Mouse (Mus musculus) layer of hippocampus, postnatal 25 days (tissue): Measurements from ENCODE around the gene Pigp. TPM values are rescaled to one million over a fixed set of nuclear protein-coding genes. Genes with fewer than 3 reads are reported as not detected.
"Not testable (repeated sequence)": the region's sequence is repeated elsewhere in the genome, so short reads cannot be mapped to it uniquely, and the experiment has no call there.

Experiments
- DNase-seq, 2 experiments: peaks; one replicate each; pipeline ENCODE4 v3.0.0; 2022; ENCODE audit warnings: mixed read lengths in 2 of 2, low spot score in 1 of 2; ENCODE audit errors: extremely low spot score in 1 of 2
- total RNA-seq, 2 experiments: library from RNA; stranded (reverse); gene quantifications; 2 replicates each; pipeline ENCODE4 v1.2.3; 2021

The Pigp gene
- total RNA-seq, 2 experiments from 2014 or later, result 40.2 to 40.9 TPM

GRCm38 (mm10) chr16:94360578-94361350 is 10.9 kb downstream of the Pigp start:
- DNase-seq, result no peak

GRCm38 (mm10) chr16:94358091-94358490 is 13.6 kb downstream of the Pigp start:
- DNase-seq, result no peak

- no peak for DNase-seq
These were observed 14.7 kb downstream of the Pigp start for GRCm38 (mm10) chr16:94356776-94357494.

DNA sequence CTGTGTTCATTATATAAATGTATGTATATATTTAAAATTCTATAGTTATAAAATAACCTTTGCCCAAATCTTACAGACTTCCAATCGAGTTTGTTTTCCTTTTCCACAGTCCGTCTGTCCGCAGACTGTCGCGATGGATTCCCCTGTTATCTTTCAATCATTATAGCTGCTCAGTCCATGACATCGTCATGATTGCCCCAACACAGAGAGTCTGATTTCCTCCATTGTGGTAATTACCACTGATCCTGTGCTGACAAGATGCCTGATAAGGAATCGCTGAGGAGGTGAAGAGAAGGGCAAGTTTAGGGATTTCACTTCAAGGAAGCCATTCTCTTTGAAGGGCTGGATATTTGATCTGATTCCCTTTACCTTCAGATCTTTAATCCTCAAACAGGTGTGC is 15.6 kb downstream of the Pigp start:
- no peak for DNase-seq

GRCm38 (mm10) chr16:94354450-94354849 is 17.2 kb downstream of the Pigp start:
- no peak for DNase-seq

DNA sequence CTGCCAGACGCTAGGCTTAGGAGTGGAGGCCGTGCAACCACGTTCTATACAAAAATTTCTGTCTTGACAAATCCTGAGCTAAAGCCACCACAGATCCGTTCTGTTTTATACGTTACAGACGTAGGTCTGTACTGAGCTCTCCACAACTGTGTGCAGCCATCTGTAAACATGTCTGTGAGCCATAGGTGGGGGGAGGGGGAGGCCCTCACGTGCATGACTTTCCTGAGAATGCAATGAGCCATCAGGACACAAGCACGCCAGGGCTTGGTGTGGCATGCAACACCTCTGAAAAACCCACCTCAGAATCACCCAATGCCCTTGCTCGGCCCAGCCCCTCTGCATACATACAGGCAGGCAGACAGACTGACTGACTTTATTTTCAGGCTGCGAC is 21.4 kb downstream of the Pigp start:
- no peak for DNase-seq

DNA sequence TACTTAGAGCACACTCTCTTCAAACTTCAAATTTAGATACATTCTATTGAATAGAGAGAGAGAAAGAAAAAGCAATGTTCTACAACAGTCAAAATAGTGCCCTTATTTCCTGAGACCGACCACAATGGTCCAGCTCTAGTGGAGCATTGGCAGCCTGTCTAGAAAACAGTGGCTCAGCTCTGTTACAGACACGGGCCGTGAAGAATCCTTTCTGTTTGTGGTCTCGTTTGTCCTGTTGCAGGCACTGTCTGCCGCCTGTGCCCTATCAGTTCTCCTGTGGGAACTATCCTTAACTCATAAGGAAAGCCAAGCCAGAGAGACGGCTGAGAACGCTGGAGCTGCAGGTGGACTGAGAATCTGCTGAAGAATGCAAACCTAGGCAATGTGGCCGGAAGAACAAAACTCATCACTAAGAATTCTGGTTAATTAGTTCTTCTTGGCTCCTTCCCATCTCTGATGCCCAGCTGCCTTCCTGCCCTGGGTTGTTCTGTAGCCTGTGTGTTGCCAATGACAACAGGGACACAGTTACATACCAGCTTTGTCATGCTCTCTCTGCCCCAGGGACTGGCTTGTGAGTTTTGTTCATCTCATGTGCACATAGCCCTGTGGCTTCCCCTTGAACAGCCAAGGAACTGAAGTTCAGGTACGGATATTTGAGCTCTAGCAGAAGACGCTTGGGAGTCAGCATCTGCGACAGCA is 21.9 kb downstream of the Pigp start:
- DNase-seq, result no peak

GRCm38 (mm10) chr16:94348779-94349178 is 22.9 kb downstream of the Pigp start:
- DNase-seq, result no peak

DNA sequence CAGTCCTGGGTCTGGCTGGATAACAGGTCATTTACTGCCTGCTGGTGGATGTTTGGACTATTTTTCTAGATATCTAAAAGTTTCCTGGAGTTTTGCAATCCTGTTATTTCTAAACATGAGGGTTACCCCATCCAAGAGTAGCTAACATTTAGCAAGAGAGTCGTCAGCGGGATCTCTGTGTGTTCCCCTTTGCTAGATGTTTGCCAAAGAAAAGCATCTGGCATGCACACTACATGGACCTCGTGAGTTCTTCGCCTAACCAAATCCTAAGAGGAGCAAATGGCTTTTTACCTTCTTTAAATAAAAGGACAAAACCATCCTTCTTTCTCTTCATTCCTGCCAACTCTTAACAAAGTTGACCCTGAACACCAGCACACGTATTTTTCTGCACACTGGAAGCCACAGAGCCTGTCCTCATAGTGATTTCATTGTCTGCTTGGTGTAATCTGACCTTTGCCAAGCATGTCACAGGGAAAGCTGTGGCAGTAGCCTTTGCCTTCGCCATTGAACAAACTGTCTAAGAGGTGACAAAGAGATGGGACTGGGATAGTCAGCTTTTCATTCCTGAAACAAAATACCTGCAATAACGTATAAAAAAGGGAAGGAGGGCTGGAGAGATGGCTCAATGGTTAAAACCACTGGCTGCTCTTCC is 24.4 kb downstream of the Pigp start:
- DNase-seq, result no peak

DNA sequence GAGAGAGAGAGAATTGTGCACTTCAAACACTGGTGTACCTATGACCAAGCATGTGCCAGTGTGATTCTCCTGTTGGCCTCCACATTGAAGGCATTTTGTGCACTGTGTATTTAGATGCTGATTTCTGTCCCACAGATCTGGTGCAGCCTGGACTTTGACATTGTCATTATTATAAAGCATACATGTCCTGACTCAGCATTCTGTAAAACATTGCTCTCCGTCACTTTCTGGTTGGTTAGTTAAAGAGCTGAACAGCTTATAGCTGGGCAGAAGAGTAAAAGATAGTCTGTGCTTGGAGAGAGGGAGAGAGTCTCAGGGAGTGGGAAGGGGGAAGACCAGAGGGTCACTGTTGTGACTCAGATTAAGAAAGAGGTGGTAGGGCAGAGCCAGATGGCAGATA is 25.9 kb downstream of the Pigp start:
- DNase-seq, result no peak

GRCm38 (mm10) chr16:94339164-94340160 is 32.2 kb downstream of the Pigp start:
- DNase-seq, result not testable (repeated sequence)

GRCm38 (mm10) chr16:94335656-94336055 is 36.0 kb downstream of the Pigp start:
- no peak for DNase-seq

DNA sequence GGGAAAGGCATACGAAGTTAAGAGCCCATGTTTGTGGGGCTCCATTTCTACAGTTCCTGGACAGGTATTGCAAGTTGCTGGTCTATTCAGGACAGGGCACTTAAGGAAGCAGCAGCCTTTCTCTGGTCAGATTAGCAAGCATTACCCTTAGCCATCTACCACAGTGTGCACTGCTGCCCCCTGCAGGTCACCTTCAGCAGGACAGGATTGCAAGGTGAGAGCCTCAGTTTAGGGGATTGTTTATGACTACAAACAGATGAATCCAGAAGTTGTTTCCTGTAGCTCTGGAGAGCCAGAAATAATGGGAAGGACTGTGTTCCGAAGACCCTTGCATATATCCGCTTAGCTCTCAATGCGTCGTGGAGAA is 39.8 kb downstream of the Pigp start:
- DNase-seq, result peak in 1 of 2 experiments; percentile 73

DNA sequence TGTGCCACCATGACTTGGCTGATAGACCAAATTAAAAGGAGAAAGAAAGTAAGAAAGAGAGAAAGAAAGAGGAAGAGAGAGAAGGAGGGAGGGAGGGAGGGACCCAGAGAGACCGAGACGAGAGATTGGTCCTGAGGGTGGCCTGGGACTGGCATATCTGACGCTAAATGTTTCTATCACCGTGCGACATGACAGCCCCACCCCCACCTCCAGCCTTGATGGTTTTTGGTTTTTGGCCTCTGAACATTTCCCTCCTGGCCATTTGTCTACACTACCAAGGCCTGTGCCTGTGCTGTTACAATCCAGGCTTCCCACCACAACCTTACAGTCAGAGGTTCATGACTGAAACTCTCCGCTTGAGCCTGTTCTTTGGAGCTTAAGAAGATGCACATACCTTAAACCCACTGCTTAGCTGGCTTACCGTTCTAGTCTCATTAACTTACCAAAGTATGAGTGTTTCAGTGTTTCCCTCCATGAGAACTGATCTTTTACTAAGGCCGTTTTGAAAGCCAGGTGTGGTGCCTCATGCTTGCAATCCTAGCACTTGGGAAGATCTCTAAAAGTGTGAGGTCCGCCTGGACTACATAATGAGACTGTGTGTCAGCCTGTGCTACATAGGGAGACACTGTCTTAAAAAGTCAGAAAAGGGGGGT is 40.3 kb downstream of the Pigp start:
- no peak for DNase-seq

DNA sequence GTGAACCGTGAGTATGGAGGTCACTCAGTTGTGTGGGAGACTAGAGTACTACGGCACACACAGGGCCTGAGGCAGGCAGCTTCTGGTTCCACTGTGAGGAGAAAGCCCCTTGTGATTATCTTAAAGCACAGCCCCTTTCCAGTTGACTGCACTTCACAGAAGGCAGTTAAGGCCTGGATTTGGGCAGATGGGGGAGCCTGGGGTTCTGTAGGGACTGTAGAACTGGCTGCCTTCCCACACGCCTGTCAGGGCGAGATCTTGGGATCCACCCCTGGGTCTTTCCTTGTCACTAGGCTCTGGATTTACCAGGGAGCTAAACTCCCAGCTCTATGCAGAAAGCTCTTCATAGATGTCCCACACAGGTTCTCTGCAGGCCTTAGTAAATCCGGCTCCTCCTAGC is 41.2 kb downstream of the Pigp start:
- no peak for DNase-seq

- DNase-seq, result no peak
These were observed 42.5 kb downstream of the Pigp start for GRCm38 (mm10) chr16:94328881-94329867.

DNA sequence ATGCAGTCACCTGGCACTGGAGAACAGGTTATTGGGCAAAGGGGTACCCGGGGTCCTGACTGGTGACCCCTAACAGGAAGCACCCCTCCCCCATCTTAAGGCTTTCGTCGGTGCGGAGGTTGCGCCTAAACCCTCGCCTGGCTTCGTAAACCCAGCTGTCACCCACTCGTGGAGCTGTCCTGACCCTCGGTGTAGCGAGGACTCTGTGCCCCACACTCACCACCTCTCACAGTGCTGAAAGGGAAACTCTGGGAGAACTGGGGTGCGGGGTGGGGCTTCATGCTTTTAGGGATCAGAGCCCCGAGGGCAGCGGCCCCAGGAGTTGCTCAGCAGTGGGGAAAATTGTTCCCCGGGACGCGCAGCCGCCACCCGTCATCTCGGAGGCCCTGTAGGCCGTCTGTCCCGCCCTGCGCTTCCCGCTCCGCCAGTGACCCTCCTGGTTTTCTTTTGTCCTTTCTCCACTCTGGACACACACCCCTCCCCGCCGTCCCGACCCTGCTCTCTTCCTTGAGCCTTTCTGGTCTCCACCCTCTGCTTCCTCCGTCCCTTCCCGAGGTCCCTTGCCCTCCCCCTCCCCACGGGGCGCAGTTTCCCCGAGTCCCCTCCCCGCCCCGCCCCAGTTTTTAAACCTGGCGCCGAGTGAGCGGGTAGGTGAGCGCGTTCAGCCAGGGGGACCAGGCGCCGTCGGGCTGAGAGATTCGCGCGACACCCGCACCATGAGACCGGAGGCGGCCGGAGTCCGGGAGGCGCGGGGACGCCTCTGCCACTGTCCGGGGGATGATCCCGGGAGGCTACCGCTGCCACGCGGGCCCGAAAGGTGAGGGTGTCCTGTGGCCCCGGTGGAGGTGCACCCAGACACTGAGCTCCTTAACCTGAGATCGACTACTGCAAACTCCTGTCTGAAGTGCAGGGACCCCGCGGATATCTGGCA is 43.6 kb downstream of the Pigp start, which contains the start of gene Ripply3:
TSS of gene Ripply3 (plus strand) at position 640 of the 931 bp plus-strand sequence.
- no peak for DNase-seq
